Mouse (Mus musculus): ENCODE measurements around the gene Atp5mpl.

GRCm38 (mm10) chr12:111927338-111927737 is 39.4 kb downstream of the Atp5mpl start:
- no peak for TF ChIP-seq CTCF (conservative IDR thresholded peaks at IDR 0.05; ENCODE audit: low read length)
- no peak for TF ChIP-seq POU5F1 (IDR thresholded peaks at IDR 0.05; ENCODE audit: borderline replicate concordance, low read length)

All from E14TG2a.4 (cell line).